Mouse (Mus musculus) R1 (cell line): ENCODE data around the gene Cd72.

Experiments used
- DNase-seq: peaks from one replicate; pipeline ENCODE4 v3.0.0-alpha.2; 2018; ENCODE audit warnings: low read depth, low spot score

Gene Cd72

DNA sequence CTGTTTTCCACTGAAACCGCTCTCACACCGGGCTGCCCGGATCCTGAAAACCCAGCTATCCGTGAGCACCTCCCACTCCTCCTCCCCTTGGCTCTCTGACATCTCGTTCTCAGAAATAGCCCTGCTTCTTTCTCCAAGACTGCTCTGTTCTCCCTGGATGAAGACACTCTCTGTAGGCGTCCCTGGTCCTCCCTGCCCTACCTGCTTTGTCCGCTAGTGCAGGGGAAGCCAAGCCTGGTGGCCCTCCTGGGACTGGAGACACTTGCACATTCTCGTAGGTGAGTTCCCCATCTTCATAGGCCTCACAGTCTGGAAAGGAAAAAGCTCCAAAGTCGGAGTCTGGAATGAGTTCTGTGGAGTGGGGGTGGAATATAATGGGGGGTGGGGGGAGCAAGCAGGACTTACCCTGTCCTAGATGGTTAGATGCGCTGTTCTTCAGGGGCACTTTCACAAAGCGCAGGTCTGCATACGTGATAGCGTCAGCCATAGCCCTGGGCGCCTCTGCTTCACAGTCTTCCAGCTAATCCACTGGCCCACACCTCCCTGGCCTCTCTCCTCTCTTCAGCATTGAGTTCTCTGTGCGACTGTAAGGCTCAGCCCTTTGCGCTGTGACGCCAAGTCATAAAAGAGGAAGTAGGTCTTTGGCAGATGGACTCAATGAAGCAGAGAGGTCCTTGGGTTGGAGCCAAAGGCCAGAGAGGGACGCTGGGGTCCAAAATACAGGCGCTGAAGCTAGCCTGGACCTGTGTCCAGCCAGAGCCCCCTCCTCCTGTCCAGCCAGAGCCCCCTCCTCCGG, at the start of gene Cd72:
Cd72 (minus strand) TSS at position 588 of the 796 bp plus-strand sequence.
- DNase-seq = no peak

DNA sequence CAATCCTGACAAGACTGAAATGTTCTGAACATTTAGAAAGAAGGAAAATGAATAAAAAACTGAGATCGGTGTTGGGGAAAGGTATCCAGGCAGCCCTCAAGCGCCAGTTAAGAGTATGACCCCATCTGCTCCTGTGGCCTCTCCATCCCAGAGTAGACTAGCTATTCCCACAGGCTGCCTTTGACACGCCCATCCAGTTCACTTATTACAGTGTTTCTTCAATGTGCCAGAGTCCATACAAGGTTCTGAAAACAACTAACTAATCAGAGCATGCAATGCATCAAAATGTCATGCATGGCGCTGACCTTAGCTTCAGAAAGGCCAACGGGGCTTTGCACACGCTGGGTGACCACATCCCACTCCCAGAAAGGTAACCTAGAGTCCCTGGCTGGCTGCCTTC, 49.1 kb upstream of the Cd72 start:
- DNase-seq = no peak

DNA sequence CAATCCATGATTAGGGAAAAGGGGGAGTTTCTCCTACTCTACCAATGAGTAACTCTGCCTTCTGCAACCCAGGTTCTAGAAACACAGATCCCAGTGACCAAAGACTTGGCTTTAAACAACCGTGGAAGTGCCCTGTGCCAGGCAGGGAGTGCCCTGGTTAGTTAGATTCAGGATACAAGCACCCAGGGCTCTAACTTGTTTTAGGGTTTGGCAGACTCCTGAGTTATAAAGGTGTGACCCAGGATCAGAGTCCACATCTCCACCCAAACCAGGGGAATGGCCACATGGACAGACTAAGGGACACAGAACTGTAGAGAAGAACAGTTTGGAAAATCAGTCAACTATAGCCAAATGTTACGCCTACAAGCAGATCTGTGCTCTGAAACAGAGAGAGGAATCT, 48.6 kb upstream of the Cd72 start:
- no peak for DNase-seq

DNA sequence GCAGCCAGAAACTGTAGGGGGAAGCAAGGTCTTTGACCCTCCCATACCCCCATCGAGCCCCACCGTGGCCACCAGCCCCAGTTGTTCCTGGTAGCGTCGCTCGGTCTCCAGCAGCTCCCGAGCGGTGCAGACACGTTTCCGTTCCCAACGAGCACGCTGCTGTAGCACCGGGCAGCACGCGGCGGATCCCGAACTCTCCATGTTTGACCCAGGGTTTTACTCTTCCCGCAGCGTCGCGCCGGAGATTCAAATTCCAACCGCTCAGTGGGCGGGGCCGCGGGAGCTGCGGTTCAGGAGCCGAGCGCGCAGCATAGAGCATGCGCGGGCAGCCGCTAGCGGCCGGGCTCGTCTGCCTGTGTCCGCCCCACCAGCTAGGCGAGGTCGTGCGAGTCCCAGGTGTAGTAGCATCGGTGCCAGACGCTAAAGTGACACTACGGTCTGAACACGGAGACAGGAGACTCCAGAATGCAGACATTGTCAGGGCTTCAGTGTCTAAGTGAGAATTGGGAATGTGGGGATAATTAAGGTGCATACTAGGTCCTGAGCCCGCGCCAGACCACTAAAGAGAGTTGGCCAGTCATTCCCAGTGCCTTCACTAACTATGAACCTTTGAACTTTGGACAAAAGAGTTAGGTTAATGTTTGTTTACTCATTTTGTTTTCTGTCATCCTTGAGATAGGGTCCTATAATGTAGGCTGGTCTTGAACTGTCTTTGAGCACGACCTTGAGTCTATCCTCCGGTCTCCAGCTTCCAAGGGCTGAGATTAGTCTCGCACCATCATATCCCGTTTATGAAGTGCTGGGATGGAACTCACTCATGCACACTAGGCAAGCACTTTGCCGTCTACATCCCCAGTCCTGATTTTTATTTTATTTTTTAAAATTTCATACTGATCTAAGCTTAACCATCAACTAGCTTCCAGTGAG, 45.2 kb upstream of the Cd72 start, which contains the start of gene Arhgef39:
Arhgef39 (minus strand) TSS at position 289 of the 927 bp plus-strand sequence.
- DNase-seq = peak; percentile 89

DNA sequence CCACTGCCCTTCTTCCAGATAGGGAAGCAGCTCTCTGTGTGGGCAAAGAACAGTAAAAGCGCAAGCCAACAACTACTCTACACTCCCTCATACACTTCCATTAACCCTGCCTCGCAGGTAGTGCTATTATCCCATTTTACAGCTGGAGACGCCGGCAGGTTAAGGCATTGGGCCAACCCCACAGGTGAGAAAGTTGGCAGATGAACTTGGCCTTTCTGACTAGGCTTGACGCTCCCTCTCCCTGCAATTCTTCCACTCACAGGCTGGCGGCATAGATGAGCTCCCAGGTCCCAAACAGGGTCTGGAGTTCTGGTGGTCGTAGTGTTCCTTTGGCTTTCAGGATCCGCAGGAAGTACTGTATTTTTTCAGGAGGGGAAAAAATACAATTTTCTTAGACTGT, 44.6 kb upstream of the Cd72 start:
- DNase-seq = peak; percentile 89

DNA sequence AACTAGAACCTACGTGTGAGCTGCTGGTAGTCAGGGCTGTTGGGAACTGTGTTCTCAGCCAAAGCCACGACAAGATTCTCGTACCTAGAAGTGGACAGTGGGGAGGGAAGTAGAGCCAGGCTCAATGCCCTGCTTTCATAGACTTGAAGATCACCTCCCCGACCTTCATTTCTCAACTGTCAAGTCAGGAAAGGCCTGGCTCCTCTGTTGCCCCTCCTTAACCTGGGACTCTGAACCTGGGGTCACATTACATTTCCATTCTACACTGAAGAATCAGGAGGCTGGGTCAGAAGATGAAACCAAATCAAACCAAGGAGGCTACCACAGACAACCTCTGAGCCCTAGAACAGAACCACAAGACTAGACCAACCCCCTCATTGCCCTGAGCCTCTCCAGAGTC, 43.5 kb upstream of the Cd72 start:
- DNase-seq = no peak

DNA sequence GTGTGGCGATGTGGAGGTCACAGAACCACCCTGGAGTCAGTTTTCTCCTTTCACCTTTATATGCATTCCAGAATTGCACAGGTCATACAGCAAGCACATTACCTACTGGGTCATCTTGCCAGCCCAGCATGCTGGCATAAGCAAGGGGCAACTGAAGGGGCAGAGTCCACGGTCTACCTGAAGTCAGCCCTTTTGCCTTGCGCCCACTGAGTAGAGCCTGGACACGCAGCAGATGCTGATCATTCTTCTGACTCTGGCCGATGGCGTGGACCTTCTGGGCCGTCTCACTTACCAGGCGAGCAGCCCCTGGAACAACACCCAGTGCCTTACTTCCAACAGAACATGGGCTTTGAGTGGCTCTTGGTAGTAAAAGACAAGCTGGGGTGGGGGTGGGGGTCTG, 43.0 kb upstream of the Cd72 start:
- DNase-seq = no peak

DNA sequence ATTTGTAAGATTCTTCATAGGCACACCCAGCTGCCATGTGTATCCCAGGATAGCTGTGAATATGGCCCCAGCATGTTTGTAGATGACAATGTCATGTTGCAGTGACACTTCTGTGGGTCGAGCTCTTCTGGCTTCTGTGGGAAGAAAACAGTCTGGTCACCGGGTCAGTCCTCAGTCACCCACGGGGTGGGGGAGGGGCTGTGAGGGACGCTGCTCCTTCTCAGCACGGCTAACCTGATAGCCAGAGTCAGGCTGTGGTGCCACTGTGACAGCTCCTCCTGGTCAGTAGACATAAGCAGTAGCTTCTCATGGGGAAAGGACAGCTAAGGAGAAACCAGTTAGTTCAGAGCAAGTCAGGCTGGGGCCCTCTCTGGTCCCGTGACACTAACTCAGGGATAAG, 42.2 kb upstream of the Cd72 start:
- no peak for DNase-seq

DNA sequence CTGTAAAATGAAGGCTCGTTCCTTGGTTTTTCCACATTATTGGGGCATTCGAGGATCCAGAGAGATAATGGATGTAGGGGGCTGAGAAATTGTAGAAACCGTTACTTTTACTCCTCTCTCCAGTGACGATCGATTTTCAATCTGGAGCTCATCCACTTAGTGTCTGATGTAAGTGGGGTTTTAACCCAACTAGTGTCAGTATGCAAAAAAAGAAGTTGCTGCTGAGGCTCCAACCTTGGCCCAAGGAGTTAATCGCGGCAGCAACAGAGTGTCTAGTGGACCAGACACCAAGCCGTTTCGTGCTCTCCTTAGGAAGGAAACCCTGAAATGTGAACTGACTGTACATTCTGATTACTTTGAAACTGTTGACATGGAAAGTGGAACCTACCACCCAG, 39.4 kb upstream of the Cd72 start:
- DNase-seq = no peak

DNA sequence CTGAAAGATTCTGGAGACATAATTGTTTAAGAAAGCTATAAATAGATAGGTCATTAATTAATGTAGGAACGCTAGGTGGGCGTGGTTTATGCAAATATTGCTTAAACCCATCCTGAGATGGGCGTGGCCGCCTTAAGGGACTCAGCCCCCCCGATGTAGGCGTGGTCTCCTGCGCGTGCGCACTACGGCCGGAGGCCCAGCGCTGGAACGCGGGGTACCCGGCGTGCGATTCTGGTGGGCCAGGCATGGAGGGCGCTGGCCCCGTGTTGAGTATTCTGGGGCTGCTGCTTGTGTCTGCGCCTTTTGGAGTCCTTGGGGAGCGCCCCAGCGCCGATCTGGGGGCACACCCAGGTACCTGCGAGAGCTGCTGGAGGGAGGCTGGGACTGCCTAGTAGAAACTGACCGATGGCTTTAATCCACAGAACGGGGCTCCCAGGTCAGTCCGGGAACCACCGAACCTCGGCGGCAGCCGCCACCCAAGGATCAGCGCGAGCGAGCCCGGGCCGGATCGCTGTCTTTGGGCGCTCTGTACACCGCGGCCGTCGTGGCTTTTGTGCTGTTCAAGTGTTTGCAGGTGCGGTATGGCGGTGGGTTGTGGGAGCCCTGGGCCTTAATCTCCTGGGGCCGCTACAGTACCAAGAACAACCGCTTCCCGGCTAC, 38.9 kb upstream of the Cd72 start:
- DNase-seq = peak; percentile 93

DNA sequence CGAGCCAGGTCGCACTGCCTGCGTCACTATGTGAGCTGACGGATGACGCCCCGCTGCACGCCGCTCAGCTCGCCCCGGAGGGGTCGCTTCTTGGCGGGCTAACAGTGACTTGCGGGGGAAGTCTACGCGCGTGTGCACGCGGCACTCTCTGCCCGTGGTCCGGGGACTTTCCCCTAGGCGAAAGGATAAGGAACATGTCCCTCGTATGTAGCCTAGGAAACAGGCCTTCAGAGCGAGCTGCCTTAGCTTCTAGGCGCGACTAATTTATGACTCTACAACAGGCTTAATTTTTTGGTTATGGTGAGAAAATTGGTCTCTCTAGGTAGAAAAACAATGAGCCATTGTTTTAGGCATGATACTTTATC, 38.4 kb upstream of the Cd72 start, which contains the start of gene Ccdc107:
Ccdc107 (plus strand) TSS at position 80 of the 365 bp plus-strand sequence.
- peak; percentile 98 for DNase-seq

DNA sequence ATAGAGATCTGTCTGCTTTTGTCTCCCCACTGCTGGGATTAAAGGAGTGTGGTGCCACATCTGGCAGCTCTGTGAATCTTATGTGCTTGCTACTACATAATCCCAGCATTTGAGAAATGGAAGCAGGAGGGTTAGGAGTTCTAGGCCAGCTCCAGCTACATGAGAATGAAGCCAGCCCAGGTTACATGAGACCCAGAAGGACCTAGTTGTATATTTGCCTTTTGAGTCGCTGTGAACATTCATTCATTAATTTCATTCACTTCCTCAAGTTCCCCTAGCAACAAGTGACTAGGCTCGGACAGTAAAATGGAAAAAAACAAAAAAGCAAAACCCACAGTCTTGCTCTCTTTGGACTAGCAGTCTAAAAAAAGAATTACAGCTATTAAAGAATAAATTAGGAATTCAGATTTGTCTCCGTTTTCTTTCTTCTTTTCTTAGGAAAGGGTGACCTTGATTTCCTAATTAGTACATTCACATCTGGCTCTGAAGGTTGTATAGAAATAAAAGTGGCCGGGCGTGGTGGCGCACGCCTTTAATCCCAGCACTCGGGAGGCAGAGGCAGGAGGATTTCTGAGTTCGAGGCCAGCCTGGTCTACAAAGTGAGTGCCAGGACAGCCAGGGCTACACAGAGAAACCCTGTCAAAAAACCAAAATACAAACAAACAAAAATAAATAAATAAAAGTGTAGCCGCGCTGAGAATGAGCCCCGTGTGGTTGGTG, 37.8 kb upstream of the Cd72 start:
- DNase-seq = peak; percentile 35

DNA sequence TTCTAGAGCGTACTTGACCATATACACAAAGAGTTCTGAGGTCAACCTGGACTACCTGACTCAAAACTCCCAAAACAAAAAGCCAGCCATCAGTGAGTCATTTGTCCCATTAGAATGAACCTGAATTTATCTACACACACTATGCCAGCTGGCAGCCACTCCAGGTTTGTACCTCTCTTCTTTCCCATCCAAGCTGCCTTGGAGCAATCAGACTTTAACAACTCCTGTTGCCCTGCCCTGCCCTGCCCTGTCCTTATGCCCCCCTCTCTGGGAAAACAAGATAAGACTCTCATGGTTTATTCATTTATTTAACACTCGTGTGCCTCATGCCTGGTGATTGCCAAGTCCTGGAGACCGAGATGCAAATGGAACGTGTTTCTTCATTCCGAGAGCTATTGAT, 36.4 kb upstream of the Cd72 start:
- DNase-seq = no peak

DNA sequence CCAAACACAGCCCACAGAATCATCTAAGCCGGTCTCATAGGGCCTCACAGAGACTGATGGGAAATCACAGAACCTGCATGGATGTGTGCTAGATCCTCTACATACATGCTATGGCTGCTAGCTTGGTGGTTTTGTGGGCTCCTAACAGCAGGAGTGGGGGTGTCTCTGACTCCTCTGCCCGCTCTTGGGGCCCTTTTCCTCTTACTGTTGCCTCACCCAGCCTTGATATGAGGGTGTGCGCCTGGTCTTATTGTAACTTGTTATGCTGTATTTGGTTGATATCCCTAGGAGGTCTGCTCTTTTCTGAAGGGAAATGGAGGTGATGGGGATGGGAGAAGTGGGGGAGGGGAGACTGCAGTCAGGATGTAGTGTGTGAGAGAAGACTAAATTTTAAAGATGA, 35.2 kb upstream of the Cd72 start:
- no peak for DNase-seq

DNA sequence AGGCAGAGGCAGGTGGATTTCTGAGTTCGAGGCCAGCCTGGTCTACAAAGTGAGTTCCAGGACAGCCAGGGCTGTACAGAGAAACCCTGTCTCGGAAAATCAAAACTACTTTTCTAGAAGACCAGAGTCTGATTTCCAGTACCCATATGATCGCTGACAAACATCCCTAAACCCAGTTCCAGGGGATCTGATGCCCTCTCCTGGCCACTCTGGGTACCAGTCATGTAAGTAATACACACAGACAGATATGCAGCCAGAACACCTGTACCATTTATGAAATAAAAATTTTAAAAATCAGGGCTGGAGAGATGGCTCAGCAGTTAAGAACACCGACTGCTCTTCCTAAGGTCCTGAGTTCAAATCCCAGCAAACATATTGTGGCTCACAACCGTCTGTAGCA, 31.2 kb upstream of the Cd72 start:
- peak; percentile 74 for DNase-seq

DNA sequence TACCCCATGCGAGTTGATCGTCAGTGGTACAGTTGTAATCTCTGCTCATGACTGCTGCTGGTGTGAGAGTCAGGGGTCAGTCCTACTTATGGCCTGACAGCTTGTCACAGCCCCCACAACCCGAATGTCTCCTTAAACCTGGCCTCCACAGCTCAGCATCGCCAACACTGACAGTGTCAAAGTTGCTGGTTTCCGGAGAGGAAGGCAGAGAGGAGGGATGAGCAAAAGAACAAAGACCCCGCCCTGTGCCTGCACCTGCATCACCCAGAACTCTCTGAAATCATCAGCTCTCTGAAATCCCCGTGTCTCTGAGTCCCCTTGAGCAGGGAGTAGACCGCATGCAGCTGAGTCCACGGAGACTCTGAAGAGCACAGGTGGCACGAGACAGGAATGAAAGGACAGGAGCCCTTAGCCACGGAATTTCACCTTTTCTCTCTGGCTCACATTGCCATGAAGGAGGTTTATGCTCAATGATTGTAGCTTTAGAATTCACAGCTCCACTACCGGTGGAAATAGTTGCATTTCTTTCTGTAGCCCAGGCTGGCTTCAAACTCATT, 29.2 kb upstream of the Cd72 start, which contains the start of gene Sit1:
Sit1 (minus strand) TSS at position 200 of the 557 bp plus-strand sequence.
- no peak for DNase-seq

DNA sequence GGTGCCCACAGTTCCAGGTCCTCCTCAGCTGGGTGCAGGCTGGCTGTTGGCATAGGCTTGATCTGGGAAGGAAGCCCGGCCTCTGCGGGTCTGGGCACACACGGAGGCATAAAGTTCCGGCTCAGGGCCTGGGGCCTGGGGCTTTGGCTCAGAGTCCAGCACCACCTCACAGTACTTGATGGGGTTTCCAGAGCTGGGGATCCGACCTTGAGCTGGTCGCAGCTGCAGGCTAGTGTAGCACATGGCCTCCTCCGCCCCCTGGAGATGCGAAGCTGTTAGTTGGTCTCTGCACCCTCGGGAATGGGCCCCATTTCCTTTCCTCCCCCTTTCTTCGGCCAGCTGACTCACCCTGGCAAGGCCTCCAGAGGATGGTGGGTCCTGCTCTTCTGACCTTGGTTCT, 28.2 kb upstream of the Cd72 start:
- no peak for DNase-seq

DNA sequence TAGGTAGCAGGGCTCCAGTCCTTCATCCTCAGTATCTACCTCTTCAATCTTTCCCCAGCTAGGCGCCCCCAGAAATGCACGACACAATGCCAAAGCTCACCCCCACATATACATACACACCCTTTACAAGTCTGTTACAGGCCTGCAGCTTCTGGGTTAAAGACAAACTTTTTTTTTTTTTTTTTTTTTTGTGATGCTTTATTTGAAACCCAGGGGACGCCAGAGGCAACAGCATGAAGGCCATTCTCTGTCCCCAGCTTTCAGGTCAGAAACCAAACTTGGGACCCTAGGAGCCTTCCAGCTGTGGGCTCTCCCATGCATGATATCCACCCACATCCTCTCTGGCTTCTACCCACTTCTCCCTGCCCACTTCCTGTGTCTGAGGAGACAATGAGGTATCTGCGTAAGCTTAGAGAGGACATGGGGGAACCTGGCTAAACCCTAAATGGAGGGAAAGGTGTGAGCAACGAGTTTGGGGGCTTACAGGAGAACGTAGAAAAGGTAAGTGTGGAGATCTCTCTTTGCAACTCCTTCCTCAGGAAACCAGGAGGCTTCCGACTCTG, 27.5 kb upstream of the Cd72 start:
- no peak for DNase-seq

DNA sequence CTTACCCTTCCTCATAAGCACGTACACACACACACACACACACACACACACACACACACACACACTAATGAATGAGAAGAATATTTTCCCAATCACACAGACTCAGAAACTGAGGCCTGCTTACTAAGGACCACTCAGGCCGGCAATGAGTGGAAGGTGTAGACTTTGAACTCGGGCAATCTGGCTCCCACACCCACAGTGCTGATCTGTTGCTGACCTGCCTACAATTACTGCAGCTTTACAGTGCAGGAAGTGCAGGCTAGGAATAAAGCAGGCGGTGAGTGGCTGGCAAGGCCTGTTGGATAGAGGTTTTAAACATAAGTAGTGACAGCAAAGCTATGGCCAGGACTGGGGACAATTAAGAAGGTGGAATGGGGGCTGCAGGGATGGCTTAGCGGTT, 26.6 kb upstream of the Cd72 start:
- DNase-seq = no peak

DNA sequence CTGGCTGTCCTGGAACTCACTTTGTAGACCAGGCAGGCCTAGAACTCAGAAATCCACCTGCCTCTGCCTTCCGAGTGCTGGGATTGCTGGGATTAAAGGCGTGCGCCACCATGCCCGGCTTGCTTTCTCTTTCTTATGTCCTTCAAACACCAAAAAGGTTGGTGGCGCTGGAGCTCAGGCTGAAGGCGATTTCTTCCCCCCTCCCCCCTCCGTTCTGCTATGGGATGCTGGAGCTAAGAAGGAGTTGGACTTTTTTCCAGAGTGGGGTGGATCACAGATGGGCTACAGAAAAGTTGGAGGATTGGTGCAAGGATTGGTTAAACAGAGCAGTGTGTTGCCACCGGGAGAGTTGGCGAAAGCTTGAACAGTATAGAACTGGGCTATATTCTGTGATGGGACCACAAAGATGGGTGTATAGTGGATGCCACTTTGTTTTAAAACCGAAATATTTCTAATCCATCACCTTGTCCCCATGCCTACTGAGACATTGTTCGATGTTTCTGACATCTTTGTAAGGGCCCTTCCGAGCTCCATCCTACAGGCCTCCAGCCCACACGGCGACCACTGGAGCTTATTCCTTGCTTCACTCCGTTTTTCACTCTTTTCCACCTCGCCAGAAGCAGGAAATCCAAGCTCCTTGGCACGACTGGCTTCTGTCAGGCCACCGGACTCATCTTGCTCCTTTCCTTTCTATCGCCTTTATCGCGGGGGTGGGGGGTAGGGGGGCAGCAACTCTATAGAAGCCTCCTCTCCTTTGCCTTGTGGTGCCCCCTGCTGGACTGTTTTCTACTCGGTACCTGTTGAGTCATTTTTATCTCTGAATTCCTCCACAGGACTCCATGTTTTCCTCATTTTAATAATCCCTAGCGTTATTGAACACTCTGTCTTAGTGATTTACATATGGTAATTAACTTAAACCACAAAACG, 24.7 kb upstream of the Cd72 start:
- peak; percentile 78 for DNase-seq
